Mouse (Mus musculus) cerebellum, adult 2 months (tissue): ENCODE results near the gene Foxo1. TPM values are rescaled to one million over a fixed set of nuclear protein-coding genes. Genes with fewer than 3 reads are reported as not detected.
A peak's percentile ranks its signal among the peaks of the same experiment; 100 is the strongest.

Experiments
- DNase-seq, 2 experiments: peaks; one replicate each; pipeline ENCODE4 v3.0.0; 2021
- H3K27ac ChIP-seq: fragments of 200-500 bp; 2 replicates; pipeline ENCODE4 v1.5.1; 2012; ENCODE audit warnings: low read length, control low read depth, inconsistent platforms; ENCODE audit not compliant: insufficient read depth
- H3K27me3 ChIP-seq: fragments of 200-500 bp; 2 replicates; pipeline ENCODE4 v1.6.1; 2012; ENCODE audit warnings: inconsistent platforms, mild to moderate bottlenecking, low read length, moderate library complexity; ENCODE audit not compliant: control insufficient read depth, insufficient read depth
- H3K4me1 ChIP-seq: fragments of 200-500 bp; 2 replicates; pipeline ENCODE4 v1.6.1; 2011; ENCODE audit warnings: low read length; ENCODE audit not compliant: control insufficient read depth, insufficient read depth
- H3K4me3 ChIP-seq: fragments of 200-500 bp; replicated peaks from 2 replicates; pipeline ENCODE3; 2011; ENCODE audit warnings: mild to moderate bottlenecking, low read depth, low read length, control low read depth; ENCODE audit not compliant: insufficient read depth
- CTCF ChIP-seq: fragments of 200-500 bp; IDR thresholded peaks from 2 replicates; pipeline ENCODE4 v1.5.1; 2011; ENCODE audit warnings: low read depth, mild to moderate bottlenecking, control low read depth, low read length, moderate library complexity, borderline replicate concordance; ENCODE audit not compliant: insufficient read depth
- POLR2A ChIP-seq: fragments of 200-500 bp; IDR thresholded peaks from 2 replicates; pipeline ENCODE4 v1.6.1; 2011; ENCODE audit warnings: low read length, control low read depth, borderline replicate concordance; ENCODE audit not compliant: insufficient read depth
- WGBS: fragments of 180-500 bp; shearing (Covaris S2); methylation state at CpG from one replicate; pipeline ENCODE4 v1.1.7; 2018; 5-methylcytosine and 5-hydroxymethylcytosine counted together
- polyA plus RNA-seq: library from polyadenylated mRNA; depleted of rRNA; stranded (reverse); fragments of >200 nt; gene quantifications from 2 replicates; pipeline ENCODE4 v1.2.3, GENCODE M21; 2012

Gene Foxo1
- polyA plus RNA-seq, 1 experiment = 5.4 TPM

GRCm38 (mm10) chr3:52303301-52303700 is 35.2 kb downstream of the Foxo1 start:
- WGBS = 41% methylated on average over 5 of the region's 5 CpGs
- no peak overlapping the region for H3K27ac ChIP-seq

GRCm38 (mm10) chr3:52308586-52309321 is 40.6 kb downstream of the Foxo1 start:
- Histone ChIP-seq H3K4me1 (no peaks in the 10 kb centered on the region), H3K27me3 (no peaks in the 10 kb centered on the region), H3K27ac (no peak overlapping the region), H3K4me3 (no peak overlapping the region)
- TF ChIP-seq CTCF (no peak), POLR2A (no peak)
- DNase-seq = no peak
- 53% methylated on average over 5 of the region's 5 CpGs for WGBS

More at GRCm38 (mm10) chr3:52303301-52303700, 35.2 kb downstream of the Foxo1 start:
- peaks cover 5% of the 10 kb centered on the region for H3K4me1 ChIP-seq
- no peak overlapping the region for H3K4me3 ChIP-seq
- TF ChIP-seq CTCF = no peak
- no peak for TF ChIP-seq POLR2A
- peak in 1 of 2 experiments; percentile 19 for DNase-seq
- no peaks in the 10 kb centered on the region for H3K27me3 ChIP-seq

GRCm38 (mm10) chr3:52320516-52321270 is 52.6 kb downstream of the Foxo1 start:
- TF ChIP-seq CTCF = no peak
- no peak for TF ChIP-seq POLR2A
- no peak overlapping the region for H3K4me3 ChIP-seq
- DNase-seq = no peak
- 95% methylated on average over 12 of the region's 12 CpGs for WGBS
- no peak overlapping the region for H3K27ac ChIP-seq
- H3K4me1 ChIP-seq = no peaks in the 10 kb centered on the region
- H3K27me3 ChIP-seq = no peaks in the 10 kb centered on the region

GRCm38 (mm10) chr3:52322401-52323385 is 54.6 kb downstream of the Foxo1 start:
- WGBS = 61% methylated on average over 9 of the region's 9 CpGs
- no peak for DNase-seq

GRCm38 (mm10) chr3:52325006-52325405 is 56.9 kb downstream of the Foxo1 start:
- H3K27ac ChIP-seq = no peak overlapping the region
- TF ChIP-seq CTCF = no peak
- no peak for TF ChIP-seq POLR2A
- DNase-seq = no peak
- WGBS = 98% methylated on average over 5 of the region's 5 CpGs
- H3K4me3 ChIP-seq = no peak overlapping the region
- H3K4me1 ChIP-seq = no peaks in the 10 kb centered on the region; the same call in 1 of the 2 replicates
- no peaks in the 10 kb centered on the region for H3K27me3 ChIP-seq

More at GRCm38 (mm10) chr3:52322401-52323385, 54.6 kb downstream of the Foxo1 start:
- H3K27ac ChIP-seq = no peak overlapping the region
- no peaks in the 10 kb centered on the region; the same call in 1 of the 2 replicates for H3K4me1 ChIP-seq
- H3K4me3 ChIP-seq = no peak overlapping the region
- TF ChIP-seq POLR2A (no peak), CTCF (no peak)
- no peaks in the 10 kb centered on the region for H3K27me3 ChIP-seq

- H3K4me3 ChIP-seq = no peak overlapping the region
- WGBS = 80% methylated on average over 6 of the region's 6 CpGs
- TF ChIP-seq POLR2A = no peak
- no peak for TF ChIP-seq CTCF
- no peak for DNase-seq
- no peak overlapping the region for H3K27ac ChIP-seq
- no peaks in the 10 kb centered on the region; the same call in 1 of the 2 replicates for H3K4me1 ChIP-seq
- no peaks in the 10 kb centered on the region for H3K27me3 ChIP-seq
Measured at GRCm38 (mm10) chr3:52326687-52327086, 58.6 kb downstream of the Foxo1 start.

- no peak for TF ChIP-seq CTCF
- no peak for TF ChIP-seq POLR2A
- no peak for DNase-seq
- 84% methylated on average over 13 of the region's 13 CpGs for WGBS
- H3K4me3 ChIP-seq = no peak overlapping the region
- H3K27me3 ChIP-seq = no peaks in the 10 kb centered on the region
- H3K27ac ChIP-seq = no peak overlapping the region
- no peaks in the 10 kb centered on the region; the same call in 1 of the 2 replicates for H3K4me1 ChIP-seq
Measured at GRCm38 (mm10) chr3:52327146-52327545, 59.0 kb downstream of the Foxo1 start.
